Mouse (Mus musculus): ENCODE results near the gene Fam3c.

GRCm38 (mm10) chr6:22357351-22357750, 1.3 kb upstream of the Fam3c start:
- TF ChIP-seq CTCF (IDR thresholded peaks at IDR 0.05; ENCODE audit: borderline replicate concordance, extremely low read depth, insufficient read depth, insufficient read length) (no peak), POLR2A (IDR thresholded peaks at IDR 0.05; ENCODE audit: borderline replicate concordance, extremely low read depth, insufficient read depth, insufficient read length, poor library complexity, severe bottlenecking) (no peak)

Measured in brain, embryonic 14.5 days (tissue).